Mouse (Mus musculus): ENCODE data around the gene Mia3. TPM values are rescaled to one million over a fixed set of nuclear protein-coding genes. Genes with fewer than 3 reads are reported as not detected.
"Not testable (repeated sequence)": the region's sequence is repeated elsewhere in the genome, so short reads cannot be mapped to it uniquely, and the experiment has no call there.

Mia3 gene
- polyA plus RNA-seq, 1 experiment, result 48.1 TPM

DNA sequence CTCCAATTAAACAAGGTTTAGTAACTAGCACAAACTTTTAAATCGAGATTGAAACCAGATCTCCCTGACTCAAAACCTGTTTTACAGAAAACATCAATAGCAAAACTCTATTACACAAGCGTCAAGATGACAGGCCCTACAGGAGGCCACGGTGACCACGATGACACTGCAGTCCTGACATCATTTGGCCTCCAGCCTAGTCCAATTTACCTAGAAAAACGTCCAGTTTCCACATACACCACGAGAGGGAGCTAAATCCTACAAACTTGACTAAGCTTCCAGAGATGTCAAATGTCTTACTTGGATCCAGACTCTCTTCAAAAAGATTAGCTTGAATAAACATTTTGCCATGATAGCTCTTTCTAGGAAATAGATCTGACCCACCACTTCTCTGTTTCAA lies 19.5 kb downstream of the Mia3 start:
- no peak overlapping the region for H3ac ChIP-seq (ENCODE audit: control insufficient read depth, insufficient read length)
- peaks cover 24% of the 10 kb centered on the region for H3K79me2 ChIP-seq (ENCODE audit: control insufficient read depth, insufficient read depth)
- no peaks in the 10 kb centered on the region for H3K27me3 ChIP-seq (ENCODE audit: control insufficient read depth, insufficient read depth, insufficient read length)
- H3K4me3 ChIP-seq, result no peak overlapping the region
- TF ChIP-seq REST (IDR thresholded peaks at IDR 0.05; ENCODE audit: insufficient read depth, insufficient read length) (no peak), CEBPB (IDR thresholded peaks at IDR 0.05; ENCODE audit: insufficient read depth, poor library complexity, severe bottlenecking) (no peak), MYOD1 (IDR thresholded peaks at IDR 0.05; ENCODE audit: control insufficient read depth in 1 of 3, insufficient read length in 2 of 3, low read depth in 2 of 3) (no peak), E2F4 (IDR thresholded peaks at IDR 0.05; ENCODE audit: insufficient read depth) (no peak), TCF3 (IDR thresholded peaks at IDR 0.05; ENCODE audit: insufficient read length, low read depth) (no peak), POLR2AphosphoS2 (IDR thresholded peaks at IDR 0.05; ENCODE audit: insufficient read length, low read depth) (no peak), MAX (IDR thresholded peaks at IDR 0.05; ENCODE audit: low read depth) (no peak), USF1 (IDR thresholded peaks at IDR 0.05; ENCODE audit: low read depth) (no peak), SRF (IDR thresholded peaks at IDR 0.05; ENCODE audit: control insufficient read depth, insufficient read length, low read depth) (no peak), TCF12 (IDR thresholded peaks at IDR 0.05; ENCODE audit: insufficient read depth, poor library complexity, severe bottlenecking) (no peak), MYOG (IDR thresholded peaks at IDR 0.05; ENCODE audit: control insufficient read depth in 1 of 3, insufficient read depth in 1 of 3, insufficient read length in 2 of 3, low read depth in 2 of 3) (no peak), POLR2A (IDR thresholded peaks at IDR 0.05; ENCODE audit: insufficient read length, low read depth) (no peak)
- no peak overlapping the region for H3K4me2 ChIP-seq (ENCODE audit: low read depth)
- peaks cover 31% of the 10 kb centered on the region for H3K36me3 ChIP-seq (ENCODE audit: control insufficient read depth, insufficient read depth)

DNA sequence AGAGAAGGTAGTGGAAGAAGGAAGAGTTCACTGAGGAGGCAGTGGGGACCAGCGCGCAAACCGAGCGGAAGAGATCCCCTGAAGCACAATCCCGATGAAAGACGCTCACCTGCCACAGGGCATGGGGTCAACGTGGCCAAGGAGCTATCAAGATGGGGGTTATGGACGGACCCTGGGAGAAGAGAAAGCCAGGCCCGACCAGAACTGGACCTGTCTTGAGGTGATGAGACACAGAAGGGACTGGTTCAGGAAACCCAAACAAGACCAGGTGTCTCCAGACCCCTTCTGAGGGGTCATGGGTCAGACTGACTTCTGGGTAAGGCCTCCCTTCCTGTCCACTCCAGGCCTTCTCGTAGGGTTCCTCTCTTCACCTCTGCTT lies 23.5 kb downstream of the Mia3 start:
- Histone ChIP-seq H3K27me3 (ENCODE audit: control insufficient read depth, insufficient read depth, insufficient read length) (no peaks in the 10 kb centered on the region), H3ac (ENCODE audit: control insufficient read depth, insufficient read length) (peak overlapping the region; percentile 78), H3K4me3 (peak overlapping the region; percentile 93), H3K36me3 (ENCODE audit: control insufficient read depth, insufficient read depth) (peaks cover 49% of the 10 kb centered on the region), H3K4me2 (ENCODE audit: low read depth) (peak overlapping the region; percentile 91), H3K79me2 (ENCODE audit: control insufficient read depth, insufficient read depth) (peaks cover 33% of the 10 kb centered on the region)
- TF ChIP-seq REST (IDR thresholded peaks at IDR 0.05; ENCODE audit: insufficient read depth, insufficient read length) (no peak), TCF3 (IDR thresholded peaks at IDR 0.05; ENCODE audit: insufficient read length, low read depth) (no peak), CEBPB (IDR thresholded peaks at IDR 0.05; ENCODE audit: insufficient read depth, poor library complexity, severe bottlenecking) (no peak), TCF12 (IDR thresholded peaks at IDR 0.05; ENCODE audit: insufficient read depth, poor library complexity, severe bottlenecking) (no peak), USF1 (IDR thresholded peaks at IDR 0.05; ENCODE audit: low read depth) (no peak), E2F4 (IDR thresholded peaks at IDR 0.05; ENCODE audit: insufficient read depth) (no peak), POLR2A (IDR thresholded peaks at IDR 0.05; ENCODE audit: insufficient read length, low read depth) (no peak), POLR2AphosphoS2 (IDR thresholded peaks at IDR 0.05; ENCODE audit: insufficient read length, low read depth) (no peak), MYOD1 (IDR thresholded peaks at IDR 0.05; ENCODE audit: control insufficient read depth in 1 of 3, insufficient read length in 2 of 3, low read depth in 2 of 3) (no peak)

DNA sequence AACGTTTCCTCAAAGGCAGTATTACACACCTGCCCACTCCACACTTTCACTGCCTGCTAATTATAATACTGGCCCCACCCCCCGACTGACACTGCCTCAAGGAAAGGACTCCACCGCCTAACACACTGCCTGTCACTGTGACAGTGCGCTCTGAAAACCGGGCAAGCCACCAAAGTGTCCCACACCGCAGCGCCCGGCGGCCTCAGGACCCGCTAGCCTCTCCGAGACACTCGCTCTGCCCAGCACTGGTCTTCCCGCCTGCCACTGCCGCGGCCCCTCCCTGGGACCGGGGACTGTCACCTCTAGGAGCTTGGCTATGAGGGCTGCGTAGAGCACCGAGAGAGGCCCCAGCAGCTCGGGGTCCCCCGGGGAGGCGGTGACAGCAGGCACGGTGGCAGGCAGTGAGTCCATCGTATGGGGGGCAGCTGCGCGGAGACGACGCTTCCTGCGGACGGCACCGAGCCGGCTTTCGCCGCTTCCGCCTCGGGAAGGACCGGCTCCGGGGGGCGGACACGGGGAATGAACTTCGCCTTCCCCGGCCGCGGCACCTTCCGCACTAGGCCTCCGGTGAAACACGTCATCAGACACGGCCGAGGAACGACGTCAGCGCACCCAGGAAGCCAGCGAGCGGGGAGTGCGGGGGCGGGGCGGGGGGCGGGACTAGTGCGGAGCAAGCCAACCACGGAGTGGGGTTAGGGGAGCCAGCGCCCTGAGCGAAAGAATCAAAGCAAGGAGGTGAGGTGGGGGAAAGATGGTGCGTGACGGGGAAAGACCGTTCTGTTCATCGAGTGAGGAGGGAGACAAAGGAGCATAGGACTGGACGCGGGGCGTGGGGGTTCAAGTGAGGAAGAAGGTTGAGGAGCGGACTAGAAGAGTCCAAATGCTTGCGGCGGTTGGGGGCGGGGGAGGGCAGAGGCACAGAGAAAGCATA lies 24.2 kb downstream of the Mia3 start:
- TF ChIP-seq REST (IDR thresholded peaks at IDR 0.05; ENCODE audit: insufficient read depth, insufficient read length) (no peak), MYOG (IDR thresholded peaks at IDR 0.05; ENCODE audit: control insufficient read depth in 1 of 3, insufficient read depth in 1 of 3, insufficient read length in 2 of 3, low read depth in 2 of 3) (peak in 1 of 3 experiments; percentile 31), SRF (IDR thresholded peaks at IDR 0.05; ENCODE audit: control insufficient read depth, insufficient read length, low read depth) (no peak), TCF3 (IDR thresholded peaks at IDR 0.05; ENCODE audit: insufficient read length, low read depth) (no peak), TCF12 (IDR thresholded peaks at IDR 0.05; ENCODE audit: insufficient read depth, poor library complexity, severe bottlenecking) (no peak), CEBPB (IDR thresholded peaks at IDR 0.05; ENCODE audit: insufficient read depth, poor library complexity, severe bottlenecking) (no peak), MYOD1 (IDR thresholded peaks at IDR 0.05; ENCODE audit: control insufficient read depth in 1 of 3, insufficient read length in 2 of 3, low read depth in 2 of 3) (peak in 1 of 3 experiments; percentile 17), POLR2AphosphoS2 (IDR thresholded peaks at IDR 0.05; ENCODE audit: insufficient read length, low read depth) (peak; percentile 77), POLR2A (IDR thresholded peaks at IDR 0.05; ENCODE audit: insufficient read length, low read depth) (peak; percentile 70), MAX (IDR thresholded peaks at IDR 0.05; ENCODE audit: low read depth) (no peak), E2F4 (IDR thresholded peaks at IDR 0.05; ENCODE audit: insufficient read depth) (no peak)
- Histone ChIP-seq H3K4me2 (ENCODE audit: low read depth) (peak overlapping the region; percentile 91), H3ac (ENCODE audit: control insufficient read depth, insufficient read length) (peak overlapping the region; percentile 78), H3K79me2 (ENCODE audit: control insufficient read depth, insufficient read depth) (peaks cover 33% of the 10 kb centered on the region), H3K4me3 (peak overlapping the region; percentile 93), H3K36me3 (ENCODE audit: control insufficient read depth, insufficient read depth) (peaks cover 43% of the 10 kb centered on the region), H3K27me3 (ENCODE audit: control insufficient read depth, insufficient read depth, insufficient read length) (no peaks in the 10 kb centered on the region)

DNA sequence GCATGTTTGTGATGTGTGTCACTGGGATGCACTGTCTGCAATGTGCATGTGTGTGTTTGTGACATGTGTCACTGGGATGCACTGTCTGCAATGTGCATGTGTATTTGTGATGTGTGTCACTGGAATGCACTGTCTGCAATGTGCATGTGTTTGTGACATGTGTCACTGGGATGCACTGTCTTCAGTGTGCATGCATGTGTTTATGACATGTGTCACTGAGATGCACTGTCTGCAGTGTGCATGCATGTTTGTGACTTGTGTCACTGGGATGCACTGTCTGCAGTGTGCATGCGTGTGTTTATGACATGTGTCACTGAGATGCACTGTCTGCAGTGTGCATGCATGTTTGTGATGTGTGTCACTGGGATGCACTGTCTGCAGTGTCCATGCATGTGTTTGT lies 26.5 kb downstream of the Mia3 start:
- peaks cover 46% of the 10 kb centered on the region for H3K36me3 ChIP-seq (ENCODE audit: control insufficient read depth, insufficient read depth)

DNA sequence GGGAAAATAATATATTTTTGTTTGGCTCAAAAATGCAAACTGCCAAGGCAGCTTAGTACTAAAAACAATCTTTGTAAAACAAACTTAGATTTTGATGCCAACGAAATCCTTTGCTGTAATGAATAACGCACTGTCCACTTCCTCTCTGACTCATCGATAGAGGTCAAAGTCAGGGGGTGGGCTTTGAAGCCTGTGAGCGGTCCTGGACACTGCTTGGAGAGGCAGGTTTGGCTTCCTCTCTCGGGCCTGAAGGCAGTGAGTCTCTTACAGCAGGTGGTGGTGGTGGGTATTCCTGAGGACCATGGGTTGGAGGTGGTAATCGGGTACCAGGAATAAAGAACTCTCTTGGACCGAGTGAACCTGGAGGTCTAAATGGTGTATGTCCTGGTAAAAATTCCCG lies 42.2 kb downstream of the Mia3 start:
- no peak overlapping the region for H3K4me2 ChIP-seq (ENCODE audit: low read depth)
- no peaks in the 10 kb centered on the region for H3K79me2 ChIP-seq (ENCODE audit: control insufficient read depth, insufficient read depth)
- no peak overlapping the region for H3ac ChIP-seq (ENCODE audit: control insufficient read depth, insufficient read length)
- H3K27me3 ChIP-seq (ENCODE audit: control insufficient read depth, insufficient read depth, insufficient read length), result no peaks in the 10 kb centered on the region
- no peak overlapping the region for H3K4me3 ChIP-seq
- TF ChIP-seq TCF3 (IDR thresholded peaks at IDR 0.05; ENCODE audit: insufficient read length, low read depth), result no peak
- TF ChIP-seq POLR2A (IDR thresholded peaks at IDR 0.05; ENCODE audit: insufficient read length, low read depth), result no peak
- no peak for TF ChIP-seq TCF12 (IDR thresholded peaks at IDR 0.05; ENCODE audit: insufficient read depth, poor library complexity, severe bottlenecking)
- TF ChIP-seq SRF (IDR thresholded peaks at IDR 0.05; ENCODE audit: control insufficient read depth, insufficient read length, low read depth), result no peak
- TF ChIP-seq REST (IDR thresholded peaks at IDR 0.05; ENCODE audit: insufficient read depth, insufficient read length), result no peak
- no peak for TF ChIP-seq CEBPB (IDR thresholded peaks at IDR 0.05; ENCODE audit: insufficient read depth, poor library complexity, severe bottlenecking)
- no peak for TF ChIP-seq USF1 (IDR thresholded peaks at IDR 0.05; ENCODE audit: low read depth)
- TF ChIP-seq MAX (IDR thresholded peaks at IDR 0.05; ENCODE audit: low read depth), result no peak
- no peak for TF ChIP-seq MYOG (IDR thresholded peaks at IDR 0.05; ENCODE audit: control insufficient read depth in 1 of 3, insufficient read depth in 1 of 3, insufficient read length in 2 of 3, low read depth in 2 of 3)
- H3K36me3 ChIP-seq (ENCODE audit: control insufficient read depth, insufficient read depth), result peaks cover 81% of the 10 kb centered on the region

More for the DNA sequence above, 26.5 kb downstream of the Mia3 start:
- not testable (repeated sequence) for H3ac ChIP-seq (ENCODE audit: control insufficient read depth, insufficient read length); H3K27me3 ChIP-seq (ENCODE audit: control insufficient read depth, insufficient read depth, insufficient read length); H3K4me3 ChIP-seq; H3K4me2 ChIP-seq (ENCODE audit: low read depth)
- H3K79me2 ChIP-seq (ENCODE audit: control insufficient read depth, insufficient read depth), result peaks cover 33% of the 10 kb centered on the region

All from myocyte (in vitro differentiated cells).